Mouse (Mus musculus) stomach, postnatal 0 days (tissue): Measurements from ENCODE around the gene Cftr.

Experiments
- CTCF ChIP-seq: IDR thresholded peaks from 2 replicates; pipeline ENCODE4 v1.5.1; 2016; ENCODE audit warnings: antibody characterized with exemption, low read depth, mild to moderate bottlenecking, moderate library complexity
- EP300 ChIP-seq: optimal IDR thresholded peaks from 2 replicates; pipeline ENCODE3; 2016; ENCODE audit warnings: antibody characterized with exemption

- TF ChIP-seq CTCF (no peak), EP300 (no peak)
These were observed 10.2 kb downstream of the Cftr start for GRCm38 (mm10) chr6:18180665-18181064.
